Mouse (Mus musculus): ENCODE measurements around the gene Sema4a. TPM values are rescaled to one million over a fixed set of nuclear protein-coding genes. Genes with fewer than 3 reads are reported as not detected.
A peak's percentile ranks its signal among the peaks of the same experiment; 100 is the strongest.

Sema4a gene
- total and polyA plus RNA-seq, 3 experiments: 33.5 to 45.3 TPM; not detected in 1

DNA sequence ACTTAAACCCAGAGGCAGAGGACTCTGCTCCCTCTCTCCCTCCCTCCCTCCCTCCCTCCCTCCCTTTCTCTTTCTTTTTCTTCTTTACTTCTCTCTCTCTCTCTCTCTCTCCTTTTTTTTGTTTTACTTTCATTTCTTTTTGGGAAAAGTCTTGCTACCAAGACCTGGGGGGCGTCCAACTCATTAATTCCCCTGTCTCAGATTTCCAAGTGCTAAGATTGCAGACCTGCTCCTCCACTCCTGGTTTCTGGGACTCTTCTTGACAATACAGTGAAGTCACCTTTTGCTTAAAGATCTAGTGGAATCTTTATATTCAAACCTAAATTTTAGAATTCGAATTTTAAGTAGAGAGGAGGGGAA lies 35.7 kb downstream of the Sema4a start:
- H3K4me1 ChIP-seq (ENCODE audit: control insufficient read depth in 1 of 2, insufficient read depth in 2 of 2, low read length in 2 of 2): peaks cover 15 to 35% of the 10 kb centered on the region in 2 experiments
- H3K27me3 ChIP-seq (ENCODE audit: control insufficient read depth in 1 of 2, insufficient read depth in 2 of 2, low read length in 2 of 2): no peaks in the 10 kb centered on the region
- TF ChIP-seq ETS1 (IDR thresholded peaks at IDR 0.05; ENCODE audit: low read depth, low read length) (no peak), CHD1 (IDR thresholded peaks at IDR 0.05; ENCODE audit: low read depth, low read length) (no peak), POLR2AphosphoS5 (IDR thresholded peaks at IDR 0.05; ENCODE audit: borderline replicate concordance, low read depth, low read length) (no peak), KAT2A (conservative IDR thresholded peaks at IDR 0.05; ENCODE audit: low read depth, low read length) (no peak), TBP (IDR thresholded peaks at IDR 0.05; ENCODE audit: low read depth, low read length) (no peak), POLR2A (IDR thresholded peaks at IDR 0.05; ENCODE audit: control insufficient read depth in 1 of 2, insufficient read depth in 1 of 2, low read depth in 1 of 2, low read length in 2 of 2, poor library complexity in 1 of 2) (no peak), MAZ (IDR thresholded peaks at IDR 0.05; ENCODE audit: low read depth, low read length) (peak; percentile 83), MYC (IDR thresholded peaks at IDR 0.05; ENCODE audit: low read depth, low read length) (no peak), ZMIZ1 (IDR thresholded peaks at IDR 0.05; ENCODE audit: low read depth, low read length) (0 out of 2 replicates have a peak, but pooled peaks have one; percentile 2), GABPA (IDR thresholded peaks at IDR 0.05; ENCODE audit: low read depth, low read length) (no peak), TCF12 (IDR thresholded peaks at IDR 0.05; ENCODE audit: low read depth, low read length) (no peak), CTCF (IDR thresholded peaks at IDR 0.05 in 2 of 3, conservative IDR thresholded peaks at IDR 0.05 in 1 of 3; ENCODE audit: control insufficient read depth in 1 of 3, insufficient read depth in 1 of 3, low read depth in 2 of 3, low read length in 3 of 3, poor library complexity in 1 of 3, severe bottlenecking in 1 of 3) (no peak), ZC3H11A (IDR thresholded peaks at IDR 0.05; ENCODE audit: low read depth, low read length) (no peak)
- H3K36me3 ChIP-seq (ENCODE audit: control insufficient read depth in 1 of 2, insufficient read depth in 2 of 2, low read length in 2 of 2): peaks cover 0 to 25% of the 10 kb centered on the region in 2 experiments; a peak in 2 of 4 replicates
- peaks cover 23% of the 10 kb centered on the region for H3K79me2 ChIP-seq (ENCODE audit: control insufficient read depth, insufficient read depth, low read length, poor library complexity)
- H3K27ac ChIP-seq (ENCODE audit: control insufficient read depth, low read depth, low read length): peak overlapping the region; percentile 31
- peak overlapping the region; percentile 61 for H3K9ac ChIP-seq (ENCODE audit: control insufficient read depth, low read depth, low read length, poor library complexity, severe bottlenecking)
- H3K9me3 ChIP-seq (replicated peaks; ENCODE audit: insufficient read depth, low read length): no peaks in the 10 kb centered on the region
- DNase-seq (ENCODE audit: low read depth, low spot score): no peak
- H3K4me3 ChIP-seq (ENCODE audit: control insufficient read depth in 1 of 2, insufficient read depth in 1 of 2, low read depth in 2 of 2, low read length in 2 of 2): peak overlapping the region; percentile 59 to 73

DNA sequence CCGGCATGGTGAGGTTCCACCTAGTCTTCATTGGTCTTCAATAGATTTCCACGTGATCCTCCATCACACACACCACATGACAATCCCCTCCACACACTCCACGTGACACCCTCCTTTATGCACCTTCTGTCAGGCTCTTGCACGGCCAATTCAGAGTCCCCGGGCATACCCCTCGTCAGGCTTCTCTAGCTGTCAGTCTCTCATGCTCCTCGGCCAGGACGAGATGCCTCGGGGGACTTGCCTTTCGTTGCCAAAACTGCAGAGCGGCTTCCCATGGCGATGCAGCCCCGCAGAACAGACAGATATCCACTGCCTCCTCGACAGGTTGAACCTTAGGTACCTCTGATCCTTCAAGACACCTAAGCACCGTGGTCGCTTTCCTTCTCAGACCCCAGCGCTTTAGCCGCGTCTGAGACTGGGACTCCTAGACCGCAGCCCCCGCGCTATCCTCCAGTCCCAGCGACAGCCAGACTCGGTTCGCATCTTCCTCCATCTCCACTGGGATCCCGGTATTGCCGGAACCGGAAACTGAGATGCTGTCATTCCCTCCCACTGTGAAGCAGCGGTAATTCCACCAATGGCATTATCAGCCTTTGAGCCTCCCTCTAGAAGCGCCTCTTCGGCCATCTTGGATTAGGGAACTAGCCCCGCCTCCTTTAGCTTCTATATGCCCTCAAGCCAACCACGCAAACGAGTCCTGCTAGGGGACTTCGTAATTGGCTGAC lies 36.2 kb downstream of the Sema4a start, which contains the start of gene Slc25a44:
Slc25a44 (minus strand) TSS at position 535 of the 725 bp plus-strand sequence.
- Histone ChIP-seq H3K79me2 (ENCODE audit: control insufficient read depth, insufficient read depth, low read length, poor library complexity) (peaks cover 23% of the 10 kb centered on the region), H3K9me3 (replicated peaks; ENCODE audit: insufficient read depth, low read length) (no peaks in the 10 kb centered on the region), H3K4me1 (ENCODE audit: control insufficient read depth in 1 of 2, insufficient read depth in 2 of 2, low read length in 2 of 2) (peaks cover 15 to 35% of the 10 kb centered on the region in 2 experiments), H3K9ac (ENCODE audit: control insufficient read depth, low read depth, low read length, poor library complexity, severe bottlenecking) (peak within 1 kb of the TSS; percentile 74), H3K4me3 (ENCODE audit: control insufficient read depth in 1 of 2, insufficient read depth in 1 of 2, low read depth in 2 of 2, low read length in 2 of 2) (peak within 1 kb of the TSS; percentile 73 to 88), H3K27me3 (ENCODE audit: control insufficient read depth in 1 of 2, insufficient read depth in 2 of 2, low read length in 2 of 2) (no peaks in the 10 kb centered on the region), H3K27ac (ENCODE audit: control insufficient read depth, low read depth, low read length) (peak within 1 kb of the TSS; percentile 37), H3K36me3 (ENCODE audit: control insufficient read depth in 1 of 2, insufficient read depth in 2 of 2, low read length in 2 of 2) (peaks cover 0 to 25% of the 10 kb centered on the region in 2 experiments; a peak in 2 of 4 replicates)
- peak; percentile 100 for DNase-seq (ENCODE audit: low read depth, low spot score)
- TF ChIP-seq HCFC1 (IDR thresholded peaks at IDR 0.05; ENCODE audit: low read depth, low read length): peak; percentile 97
- TF ChIP-seq JUND (IDR thresholded peaks at IDR 0.05; ENCODE audit: low read depth, low read length): no peak
- peak; percentile 15; the same call in 1 of the 2 replicates for TF ChIP-seq GATA1 (IDR thresholded peaks at IDR 0.05; ENCODE audit: low read depth, low read length)
- no peak for TF ChIP-seq MYB (IDR thresholded peaks at IDR 0.05; ENCODE audit: low read depth, low read length)
- TF ChIP-seq MAZ (IDR thresholded peaks at IDR 0.05; ENCODE audit: low read depth, low read length): no peak; the same call in 1 of the 2 replicates
- no peak for TF ChIP-seq ZNF384 (IDR thresholded peaks at IDR 0.05; ENCODE audit: low read depth, low read length)
- TF ChIP-seq MEF2A (IDR thresholded peaks at IDR 0.05; ENCODE audit: extremely low read depth, insufficient replicate concordance, low read depth, low read length, poor library complexity, severe bottlenecking): no peak
- TF ChIP-seq E2F4 (IDR thresholded peaks at IDR 0.05; ENCODE audit: borderline replicate concordance, low read depth, low read length): 0 out of 2 replicates have a peak, but pooled peaks have one; percentile 33
- TF ChIP-seq NRF1 (IDR thresholded peaks at IDR 0.05; ENCODE audit: insufficient read depth, low read depth, low read length, poor library complexity, severe bottlenecking): no peak
- peak; percentile 95 for TF ChIP-seq USF1 (IDR thresholded peaks at IDR 0.05; ENCODE audit: low read depth, low read length)
- peak; percentile 88 for TF ChIP-seq NELFE (IDR thresholded peaks at IDR 0.05; ENCODE audit: low read depth, low read length)
- TF ChIP-seq USF2 (IDR thresholded peaks at IDR 0.05; ENCODE audit: borderline replicate concordance in 1 of 2, insufficient read depth in 1 of 2, low read depth in 1 of 2, low read length in 2 of 2): peak; percentile 78 to 92
- no peak for TF ChIP-seq CHD1 (IDR thresholded peaks at IDR 0.05; ENCODE audit: low read depth, low read length)
- no peak for TF ChIP-seq GABPA (IDR thresholded peaks at IDR 0.05; ENCODE audit: low read depth, low read length)
- TF ChIP-seq ZC3H11A (IDR thresholded peaks at IDR 0.05; ENCODE audit: low read depth, low read length): no peak
- peak; percentile 82 for TF ChIP-seq ELF1 (IDR thresholded peaks at IDR 0.05; ENCODE audit: low read depth, low read length)
- TF ChIP-seq CTCF (IDR thresholded peaks at IDR 0.05 in 2 of 3, conservative IDR thresholded peaks at IDR 0.05 in 1 of 3; ENCODE audit: control insufficient read depth in 1 of 3, insufficient read depth in 1 of 3, low read depth in 2 of 3, low read length in 3 of 3, poor library complexity in 1 of 3, severe bottlenecking in 1 of 3): no peak
- TF ChIP-seq MYC (IDR thresholded peaks at IDR 0.05; ENCODE audit: low read depth, low read length): peak; percentile 96
- TF ChIP-seq SIN3A (IDR thresholded peaks at IDR 0.05; ENCODE audit: low read length): peak; percentile 96
- TF ChIP-seq ETS1 (IDR thresholded peaks at IDR 0.05; ENCODE audit: low read depth, low read length): peak; percentile 26; the same call in 1 of the 2 replicates
- no peak; the same call in 1 of the 2 replicates for TF ChIP-seq CHD2 (IDR thresholded peaks at IDR 0.05; ENCODE audit: low read length)
- no peak for TF ChIP-seq MAFK (IDR thresholded peaks at IDR 0.05; ENCODE audit: borderline replicate concordance, low read depth, low read length)

Measured in MEL (cell line).